Mouse (Mus musculus): ENCODE data around the gene Tmem132c.
"Not testable (repeated sequence)": the region's sequence is repeated elsewhere in the genome, so short reads cannot be mapped to it uniquely, and the experiment has no call there.

Tmem132c gene

GRCm38 (mm10) chr5:127339016-127339435 lies 97.4 kb downstream of the Tmem132c start:
- in situ Hi-C loops (cut with MboI; ENCODE audit: low sequenced_read_pairs), result no loop called here

- in situ Hi-C loops (cut with MboI; ENCODE audit: low sequenced_read_pairs), result no loop called here
These were observed 99.5 kb downstream of the Tmem132c start for GRCm38 (mm10) chr5:127341158-127341557.

GRCm38 (mm10) chr5:127344721-127345120 lies 103.1 kb downstream of the Tmem132c start:
- in situ Hi-C loops (cut with MboI; ENCODE audit: low sequenced_read_pairs), result no loop called here

DNA sequence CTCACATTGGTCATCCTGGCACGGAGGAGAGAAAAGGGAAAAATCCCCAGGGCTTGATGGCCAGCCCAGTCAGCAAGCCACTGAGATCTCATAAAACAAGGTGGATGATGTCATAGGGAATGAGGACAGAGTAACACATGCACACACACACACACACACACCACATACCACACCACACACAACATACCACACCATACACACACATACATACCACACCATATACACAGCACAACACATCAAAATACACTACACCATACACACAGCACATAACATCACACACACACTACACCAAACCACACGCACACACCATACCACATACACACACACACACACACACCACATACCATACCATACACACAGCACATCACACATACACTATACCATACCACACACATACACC lies 104.8 kb downstream of the Tmem132c start:
- in situ Hi-C loops (cut with MboI; ENCODE audit: low sequenced_read_pairs), result no loop called here

DNA sequence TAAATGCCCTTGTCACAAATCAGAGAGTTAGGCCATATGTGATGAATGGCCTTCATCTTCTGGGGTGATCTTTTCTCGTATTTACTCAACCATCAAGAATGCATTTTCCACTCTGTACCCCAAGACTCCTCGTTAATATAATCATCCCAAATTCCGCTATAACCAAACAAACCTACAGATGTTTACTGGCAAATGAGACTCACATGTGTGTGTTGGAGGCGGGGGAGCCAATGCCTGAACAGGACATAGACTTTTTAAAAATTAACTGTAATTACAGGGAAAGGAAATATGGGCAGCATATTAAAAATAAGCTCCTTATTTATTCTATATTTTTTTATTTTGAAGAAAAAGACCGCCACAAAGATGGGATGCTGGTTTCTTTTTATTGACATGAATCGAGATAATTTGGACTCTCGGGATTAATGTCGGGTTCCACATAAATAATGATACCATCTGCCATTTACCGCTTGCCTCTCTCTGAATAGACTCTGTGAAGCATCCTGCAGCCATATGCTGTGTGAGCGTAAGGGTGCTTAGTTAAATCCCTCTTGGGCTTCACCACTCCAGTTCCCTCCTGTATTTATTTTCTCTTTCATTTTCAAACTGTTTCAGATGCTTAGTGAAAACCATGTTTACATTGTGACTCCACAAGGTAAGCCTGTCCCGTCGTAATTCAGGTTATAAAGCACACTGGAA lies 105.6 kb downstream of the Tmem132c start:
- in situ Hi-C loops (cut with MboI; ENCODE audit: low sequenced_read_pairs), result no loop called here

DNA sequence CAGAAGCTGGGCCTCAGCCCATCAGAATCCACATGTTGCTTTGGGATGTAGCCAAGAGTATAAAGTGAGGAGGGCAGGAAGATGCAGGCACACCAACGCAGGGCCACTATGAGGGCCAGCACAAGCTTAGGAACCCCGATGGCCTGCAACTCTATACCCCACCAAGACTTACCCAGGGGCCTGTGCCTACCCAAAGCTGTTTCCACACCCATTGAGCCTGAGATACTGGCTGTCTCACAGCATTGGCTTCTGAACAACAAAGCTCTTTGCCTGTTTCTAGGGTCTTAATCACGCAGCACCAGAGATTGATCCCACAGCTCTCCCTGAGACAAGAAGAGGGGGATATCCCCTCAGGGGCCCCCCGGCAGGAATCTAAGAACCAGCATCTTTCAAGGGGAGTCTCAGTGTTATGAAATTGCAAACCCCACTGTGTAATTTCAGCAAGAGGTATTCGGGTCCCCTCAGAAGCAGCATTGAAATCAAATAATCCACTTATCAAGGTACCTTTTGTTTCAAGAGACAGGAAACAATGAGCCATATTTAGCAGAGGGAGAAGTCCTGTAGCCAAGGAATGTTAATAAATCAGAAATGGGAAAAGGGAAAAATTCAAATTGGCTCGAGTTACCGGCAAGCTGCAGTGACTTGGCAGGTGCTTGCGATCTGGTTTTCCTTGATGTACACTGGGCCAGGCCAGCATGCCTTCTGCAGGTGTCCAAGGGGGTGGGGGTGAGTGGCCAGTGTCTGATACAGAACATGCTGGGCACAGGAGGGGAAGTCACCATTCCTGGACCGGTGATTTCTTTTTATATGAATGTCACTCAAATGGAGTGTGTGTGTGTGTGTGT lies 107.8 kb downstream of the Tmem132c start:
- in situ Hi-C loops (cut with MboI; ENCODE audit: low sequenced_read_pairs), result no loop called here

DNA sequence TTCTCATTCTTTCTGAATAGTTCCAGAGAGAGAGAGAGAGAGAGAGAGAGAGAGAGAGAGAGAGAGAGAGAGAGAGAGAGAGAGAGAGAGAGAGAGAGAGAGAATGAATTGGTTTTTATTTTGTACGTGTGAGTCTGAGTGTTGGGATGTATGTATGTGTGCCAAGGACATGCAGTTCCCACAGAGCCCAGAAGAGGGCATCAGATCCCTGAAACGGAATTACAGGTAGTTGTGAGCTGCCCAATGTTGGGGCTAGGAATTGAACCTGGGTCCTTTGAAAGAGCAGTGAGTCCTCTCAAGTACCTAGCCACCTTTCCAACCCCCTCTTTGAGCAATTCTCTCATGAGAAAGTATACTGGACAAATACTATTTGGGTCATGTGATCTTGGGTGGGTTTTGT lies 111.4 kb downstream of the Tmem132c start:
- in situ Hi-C loops (cut with MboI; ENCODE audit: low sequenced_read_pairs), result no loop called here

DNA sequence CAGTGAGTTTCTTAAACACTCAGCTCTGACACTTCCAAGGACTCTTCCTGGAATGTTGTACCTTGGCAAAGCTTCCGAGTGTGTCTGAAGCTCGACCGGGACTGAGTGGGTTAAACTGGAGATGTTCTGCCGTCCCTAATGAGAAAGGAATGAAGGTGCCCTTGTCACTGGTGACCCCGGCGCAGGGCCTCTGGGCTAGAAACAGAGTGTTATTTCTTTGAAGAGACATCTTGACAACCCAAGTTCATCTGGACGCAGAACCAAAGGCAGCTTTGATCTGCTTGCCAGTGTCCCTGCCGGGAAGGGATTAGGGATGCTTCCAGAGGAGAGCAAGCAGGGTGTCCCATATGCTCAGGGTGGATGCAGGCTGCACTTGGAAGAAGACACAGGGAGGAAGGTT lies 114.2 kb downstream of the Tmem132c start:
- in situ Hi-C loops (cut with MboI; ENCODE audit: low sequenced_read_pairs), result no loop called here

DNA sequence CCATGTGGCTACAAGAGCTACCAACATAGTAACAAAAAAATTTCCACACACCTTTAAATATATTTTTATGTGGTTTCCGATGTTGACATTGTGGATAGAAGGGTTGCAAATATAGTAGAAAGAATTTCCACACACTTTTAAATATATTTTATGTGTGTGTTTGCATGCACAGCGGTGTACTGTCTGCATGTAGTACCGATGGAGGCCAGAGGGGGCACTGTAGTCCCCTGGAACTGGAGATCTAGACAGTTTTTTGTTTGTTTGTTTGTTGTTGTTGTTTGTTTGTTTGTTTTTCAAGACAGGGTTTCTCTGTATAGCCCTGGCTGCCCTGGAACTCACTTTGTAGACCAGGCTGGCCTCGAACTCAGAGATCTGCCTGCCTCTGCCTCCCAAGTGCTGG lies 116.3 kb downstream of the Tmem132c start:
- in situ Hi-C loops (cut with MboI; ENCODE audit: low sequenced_read_pairs), result not testable (repeated sequence)

GRCm38 (mm10) chr5:127361145-127361544 lies 119.5 kb downstream of the Tmem132c start:
- in situ Hi-C loops (cut with MboI; ENCODE audit: low sequenced_read_pairs), result no loop called here

GRCm38 (mm10) chr5:127365061-127365460 lies 123.5 kb downstream of the Tmem132c start:
- in situ Hi-C loops (cut with MboI; ENCODE audit: low sequenced_read_pairs), result no loop called here

DNA sequence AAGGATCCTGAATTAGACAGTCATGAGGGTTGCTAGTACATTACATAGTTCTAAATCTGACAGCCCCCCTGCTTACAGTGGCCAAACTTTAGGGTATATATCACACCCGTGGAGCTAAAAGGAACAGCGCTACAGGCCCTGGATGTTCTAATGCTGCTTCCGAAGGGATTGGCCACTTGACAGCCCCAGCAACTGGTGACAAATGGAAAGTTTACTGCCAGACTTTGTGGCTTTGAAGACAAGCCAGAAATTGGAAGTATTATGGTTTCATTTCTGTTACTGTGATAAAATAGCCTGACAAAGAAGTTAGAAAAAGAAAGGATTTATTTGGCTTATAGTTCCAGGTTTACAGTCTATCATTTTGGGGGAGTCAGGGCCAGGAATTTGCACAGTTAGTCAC lies 126.6 kb downstream of the Tmem132c start:
- in situ Hi-C loops (cut with MboI; ENCODE audit: low sequenced_read_pairs), result no loop called here

- in situ Hi-C loops (cut with MboI; ENCODE audit: low sequenced_read_pairs), result no loop called here
These were observed 128.2 kb downstream of the Tmem132c start for GRCm38 (mm10) chr5:127369812-127370211.

DNA sequence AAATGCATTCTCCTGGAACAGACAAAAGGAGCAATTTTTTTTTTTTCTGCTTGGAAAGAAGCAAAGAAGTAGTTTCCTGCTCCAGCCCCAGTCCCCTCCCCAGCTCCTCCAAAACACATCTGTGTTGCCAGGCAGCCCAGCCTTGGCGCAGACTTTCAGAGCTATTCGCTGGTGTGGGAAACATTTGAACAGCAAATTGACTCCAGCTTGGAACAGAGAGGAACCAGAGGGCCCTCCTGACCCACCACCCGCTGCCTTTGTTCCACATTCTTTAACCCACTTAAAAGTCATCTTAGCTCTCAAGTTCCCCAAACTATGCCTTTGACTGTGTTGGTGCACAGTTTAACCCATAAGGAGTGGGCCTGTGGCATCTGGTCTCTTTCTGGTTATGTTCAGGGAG lies 128.9 kb downstream of the Tmem132c start:
- in situ Hi-C loops (cut with MboI; ENCODE audit: low sequenced_read_pairs), result no loop called here

- in situ Hi-C loops (cut with MboI; ENCODE audit: low sequenced_read_pairs), result no loop called here
These were observed 132.6 kb downstream of the Tmem132c start for GRCm38 (mm10) chr5:127374251-127374650.

GRCm38 (mm10) chr5:127375654-127376053 lies 134.0 kb downstream of the Tmem132c start:
- in situ Hi-C loops (cut with MboI; ENCODE audit: low sequenced_read_pairs), result no loop called here

DNA sequence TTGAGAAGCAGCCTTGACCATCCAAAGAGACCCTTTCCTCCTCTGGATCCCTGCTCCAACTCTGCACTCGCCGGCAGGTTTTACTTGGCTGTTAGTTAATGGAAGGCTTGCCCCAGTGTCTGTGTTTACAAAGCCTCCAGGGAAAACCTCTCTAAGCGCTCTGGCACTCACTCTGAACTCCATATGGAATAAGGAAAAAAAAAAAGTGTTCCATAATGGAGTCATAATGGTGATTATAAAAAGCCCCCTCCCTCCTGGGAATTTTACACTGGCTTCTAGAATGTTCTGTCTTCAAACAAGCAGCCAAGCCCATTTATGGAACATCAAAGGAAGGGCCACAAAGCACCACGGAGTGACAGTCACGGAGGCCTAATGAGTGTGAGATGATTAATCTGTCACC lies 136.9 kb downstream of the Tmem132c start:
- in situ Hi-C loops (cut with MboI; ENCODE audit: low sequenced_read_pairs), result no loop called here

GRCm38 (mm10) chr5:127379351-127379750 lies 137.7 kb downstream of the Tmem132c start:
- in situ Hi-C loops (cut with MboI; ENCODE audit: low sequenced_read_pairs), result no loop called here

DNA sequence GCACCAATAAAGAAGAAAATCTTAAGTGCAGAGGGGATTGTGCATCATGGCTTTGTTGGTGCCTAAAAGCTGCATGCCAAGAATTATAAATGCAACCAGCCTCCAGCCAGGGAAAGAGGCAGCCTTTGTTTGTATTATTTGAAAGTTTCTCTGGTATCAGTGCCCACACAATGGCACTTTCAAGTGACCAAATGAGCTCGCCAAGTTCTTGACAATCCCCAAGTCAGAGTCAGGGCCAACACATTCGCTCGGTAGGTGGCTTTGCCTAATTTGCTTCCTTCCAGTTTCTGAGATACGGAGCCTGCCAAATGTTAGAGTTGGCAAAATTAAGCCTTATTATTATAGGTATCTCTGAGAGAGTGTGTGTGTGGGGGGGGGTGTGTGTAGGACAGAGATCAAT lies 139.6 kb downstream of the Tmem132c start:
- in situ Hi-C loops (cut with MboI; ENCODE audit: low sequenced_read_pairs), result no loop called here

GRCm38 (mm10) chr5:127382571-127382970 lies 141.0 kb downstream of the Tmem132c start:
- in situ Hi-C loops (cut with MboI; ENCODE audit: low sequenced_read_pairs), result no loop called here

GRCm38 (mm10) chr5:127391187-127391586 lies 149.6 kb downstream of the Tmem132c start:
- in situ Hi-C loops (cut with MboI; ENCODE audit: low sequenced_read_pairs), result no loop called here

DNA sequence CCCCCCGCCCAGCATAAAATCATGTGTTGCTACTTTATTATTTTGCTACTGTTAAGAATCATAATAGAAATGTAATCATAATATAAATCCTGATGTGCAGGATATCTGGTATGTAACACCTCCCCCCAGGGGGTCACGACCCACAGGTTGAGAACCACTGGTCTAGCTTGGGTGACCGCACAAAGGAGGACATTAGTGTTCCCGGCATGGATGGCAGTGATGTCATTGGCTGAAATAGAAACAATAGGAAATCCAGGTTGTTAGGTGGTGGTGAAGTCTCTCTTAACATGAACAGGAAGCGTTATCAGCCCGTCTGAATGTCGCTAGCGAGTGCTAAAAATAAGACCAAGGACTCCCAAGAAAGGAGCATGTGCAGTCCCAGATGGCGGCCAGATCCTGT lies 155.3 kb downstream of the Tmem132c start:
- in situ Hi-C loops (cut with MboI; ENCODE audit: low sequenced_read_pairs), result no loop called here
